ENCODE assay signal across 5 mouse cellular contexts in genomic region chr3:102467121-102467520, GRCm38 (mm10). TPM values are rescaled to one million over a fixed set of nuclear protein-coding genes. Genes with fewer than 3 reads are reported as not detected.
"Had no signal": no experiment of that assay in that cellular context is flagged by ENCODE, and none has a peak within 500 bp of the region (broad histone marks: within the 10 kb centered on the region; RNA-seq: fewer than 3 reads in every experiment).

No protein-coding gene starts in this region.

- H3K9me3 ChIP-seq: neural tube, embryonic 13.5 days; neural tube, embryonic 15.5 days; stomach, embryonic 15.5 days had no signal

- H3K36me3 ChIP-seq: neural tube, embryonic 13.5 days; neural tube, embryonic 15.5 days; stomach, embryonic 15.5 days had no signal

- H3K4me3 ChIP-seq: neural tube, embryonic 13.5 days; neural tube, embryonic 15.5 days; stomach, embryonic 15.5 days had no signal

- DNase-seq: thymus, adult 18-20 months had no signal

RNA-seq across cellular contexts. Expression of gene Ngf, which starts 2.6 kb away (rescaled TPM):
- total RNA-seq: neutrophil, adult 5-6 weeks had no signal
